Mouse (Mus musculus) ES-E14 (cell line): ENCODE results near the gene Atox1. TPM values are rescaled to one million over a fixed set of nuclear protein-coding genes. Genes with fewer than 3 reads are reported as not detected.

Experiments
- DNase-seq: peaks from one replicate; pipeline ENCODE4 v3.0.0-alpha.2; 2013; ENCODE audit warnings: low read depth, low spot score
- H3K27ac ChIP-seq: 2 replicates; pipeline ENCODE4 v1.5.1; 2012; ENCODE audit warnings: low read depth, mild to moderate bottlenecking, low read length, moderate library complexity, mixed read lengths; ENCODE audit not compliant: poor library complexity, insufficient read depth, severe bottlenecking
- H3K36me3 ChIP-seq: 2 replicates; pipeline ENCODE4 v1.6.1; 2012; ENCODE audit warnings: mild to moderate bottlenecking, low read length, moderate library complexity, mixed read lengths; ENCODE audit not compliant: control insufficient read depth, poor library complexity, insufficient read depth, severe bottlenecking
- H3K4me1 ChIP-seq, 2 experiments: fragments of 150-350 bp in 1 of 2; sonication (generic) in 1 of 2; 2 replicates each; pipeline ENCODE4 v1.6.1; 2012; ENCODE audit warnings: low read length in 2 of 2, mild to moderate bottlenecking in 1 of 2, mixed read lengths in 1 of 2; ENCODE audit not compliant: control insufficient read depth in 2 of 2, insufficient read depth in 2 of 2, poor library complexity in 1 of 2
- H3K4me3 ChIP-seq, 2 experiments: fragments of 150-350 bp in 1 of 2; sonication (generic) in 1 of 2; 2 replicates each; pipeline ENCODE4 v1.5.1; 2012; ENCODE audit warnings: low read length in 2 of 2, low read depth in 1 of 2, mild to moderate bottlenecking in 1 of 2, mixed read lengths in 1 of 2; ENCODE audit not compliant: insufficient read depth in 1 of 2, poor library complexity in 1 of 2, severe bottlenecking in 1 of 2
- H3K9ac ChIP-seq: 2 replicates; pipeline ENCODE4 v1.6.1; 2012; ENCODE audit warnings: low read depth, mild to moderate bottlenecking, low read length, mixed read lengths; ENCODE audit not compliant: poor library complexity, insufficient read depth, severe bottlenecking
- H3K9me3 ChIP-seq: fragments of 150-350 bp; sonication (generic); 2 replicates; pipeline ENCODE4 v1.6.1; 2012; ENCODE audit warnings: low read depth, mild to moderate bottlenecking, low read length; ENCODE audit not compliant: control insufficient read depth, insufficient read depth
- CHD2 ChIP-seq: IDR thresholded peaks from 2 replicates; pipeline ENCODE4 v1.6.1; 2014; ENCODE audit warnings: mild to moderate bottlenecking, low read depth, low read length, inconsistent platforms
- HCFC1 ChIP-seq: IDR thresholded peaks from 2 replicates; pipeline ENCODE4 v1.6.1; 2012; ENCODE audit warnings: low read length, inconsistent platforms, borderline replicate concordance; ENCODE audit not compliant: insufficient read depth
- MAFK ChIP-seq: IDR thresholded peaks from 2 replicates; pipeline ENCODE4 v1.6.1; 2014; ENCODE audit warnings: mild to moderate bottlenecking, low read depth, low read length, inconsistent platforms; ENCODE audit not compliant: insufficient read depth
- ZC3H11A ChIP-seq: IDR thresholded peaks from 2 replicates; pipeline ENCODE4 v1.6.1; 2012; ENCODE audit warnings: low read depth, mild to moderate bottlenecking, inconsistent platforms, low read length, borderline replicate concordance
- ZNF384 ChIP-seq: IDR thresholded peaks from 2 replicates; pipeline ENCODE4 v1.6.1; 2012; ENCODE audit warnings: low read depth, low read length, inconsistent platforms
- in situ Hi-C, 2 experiments: fragments of 600-800 bp; cut with MboI; formaldehyde crosslinking; loops; one replicate each; pipeline ENCODE4 v1.15.1; 2025; ENCODE audit warnings: low sequenced_read_pairs in 2 of 2, inconsistent platforms in 1 of 2; ENCODE audit not compliant: unreplicated experiment in 2 of 2
- total RNA-seq: library from RNA; depleted of rRNA; stranded (reverse); fragments of 300-350 nt; gene quantifications from 2 replicates; pipeline ENCODE4 v1.2.3, GENCODE M21; 2012; rRNA removed

Atox1 gene
- total RNA-seq, 1 experiment, result 371 TPM

- in situ Hi-C loops, result no loop called here
- Histone ChIP-seq H3K9ac (no peak overlapping the region), H3K4me3 (no peak overlapping the region), H3K27ac (no peak overlapping the region), H3K9me3 (no peaks in the 10 kb centered on the region), H3K4me1 (0 out of 4 replicates have a peak, but pooled peaks cover 1 to 4% of the 10 kb centered on the region in 2 experiments), H3K36me3 (peaks cover 42% of the 10 kb centered on the region)
- TF ChIP-seq HCFC1, result no peak
- no peak for TF ChIP-seq ZNF384
- DNase-seq, result no peak
Observed at GRCm38 (mm10) chr11:55404659-55405457, 56.2 kb downstream of the Atox1 start.

GRCm38 (mm10) chr11:55400863-55401262 lies 60.2 kb downstream of the Atox1 start:
- H3K36me3 ChIP-seq, result peaks cover 46% of the 10 kb centered on the region
- DNase-seq, result no peak

GRCm38 (mm10) chr11:55398371-55398770 lies 62.7 kb downstream of the Atox1 start:
- H3K27ac ChIP-seq, result no peak overlapping the region
- H3K4me1 ChIP-seq, result no peaks in the 10 kb centered on the region
- no peak overlapping the region for H3K4me3 ChIP-seq
- in situ Hi-C loops, result loop anchor here in 1 of 2 experiments (10.0 kb wide), 1 partner anchor 46 kb away; no protein-coding TSS in a partner anchor
- TF ChIP-seq HCFC1 (no peak), CHD2 (no peak), ZC3H11A (no peak), MAFK (no peak), ZNF384 (no peak)
- peaks cover 41% of the 10 kb centered on the region for H3K36me3 ChIP-seq
- no peak for DNase-seq
- no peak overlapping the region for H3K9ac ChIP-seq
- no peaks in the 10 kb centered on the region for H3K9me3 ChIP-seq

More at GRCm38 (mm10) chr11:55400863-55401262, 60.2 kb downstream of the Atox1 start:
- Histone ChIP-seq H3K4me1 (no peaks in the 10 kb centered on the region), H3K4me3 (no peak overlapping the region), H3K9ac (no peak overlapping the region), H3K27ac (no peak overlapping the region), H3K9me3 (no peaks in the 10 kb centered on the region)
- no peak for TF ChIP-seq HCFC1
- in situ Hi-C loops, result no loop called here

GRCm38 (mm10) chr11:55397441-55397840 lies 63.6 kb downstream of the Atox1 start:
- no peak overlapping the region for H3K9ac ChIP-seq
- peaks cover 39% of the 10 kb centered on the region for H3K36me3 ChIP-seq
- TF ChIP-seq CHD2, result no peak
- TF ChIP-seq ZNF384, result no peak
- TF ChIP-seq ZC3H11A, result no peak
- TF ChIP-seq HCFC1, result no peak
- TF ChIP-seq MAFK, result no peak

GRCm38 (mm10) chr11:55397036-55397435 lies 64.0 kb downstream of the Atox1 start:
- TF ChIP-seq CHD2 (no peak), ZC3H11A (no peak), HCFC1 (no peak), ZNF384 (no peak), MAFK (no peak)
- Histone ChIP-seq H3K9ac (no peak overlapping the region), H3K9me3 (no peaks in the 10 kb centered on the region), H3K4me3 (no peak overlapping the region), H3K27ac (no peak overlapping the region), H3K36me3 (peaks cover 37% of the 10 kb centered on the region), H3K4me1 (peaks cover 0 to 2% of the 10 kb centered on the region in 2 experiments; a peak in 1 of 4 replicates)
- no peak for DNase-seq
- in situ Hi-C loops, result loop anchor here in 1 of 2 experiments (10.0 kb wide), 1 partner anchor 48 kb away; no protein-coding TSS in a partner anchor

More at GRCm38 (mm10) chr11:55397441-55397840, 63.6 kb downstream of the Atox1 start:
- peaks cover 0 to 2% of the 10 kb centered on the region in 2 experiments; a peak in 1 of 4 replicates for H3K4me1 ChIP-seq
- H3K27ac ChIP-seq, result no peak overlapping the region
- H3K9me3 ChIP-seq, result no peaks in the 10 kb centered on the region
- in situ Hi-C loops, result loop anchor here in 1 of 2 experiments (10.0 kb wide), 1 partner anchor 47 kb away; no protein-coding TSS in a partner anchor
- no peak overlapping the region for H3K4me3 ChIP-seq
- DNase-seq, result no peak

Other genes with a start within 250 kb of the Atox1 start
- 0.71 and 3.5 TPM in 2 replicates for gene Fat2, start 124.7 kb downstream of the Atox1 start, total RNA-seq
- gene Sparc, start 38.1 kb downstream of the Atox1 start, total RNA-seq, result 411 and 485 TPM in 2 replicates
- gene G3bp1, start 8.4 kb upstream of the Atox1 start, total RNA-seq, result 178 and 189 TPM in 2 replicates
- not detected in 2 replicates for gene Glra1, start 147.0 kb upstream of the Atox1 start, total RNA-seq